Mouse (Mus musculus) bone marrow macrophage, adult 2 months (primary cell): Measurements from ENCODE around the gene Gemin4.

Experiments used
- CTCF ChIP-seq: IDR thresholded peaks from 2 replicates; pipeline ENCODE4 v1.5.1; 2012; ENCODE audit warnings: low read depth, mild to moderate bottlenecking, low read length, moderate library complexity
- POLR2A ChIP-seq: IDR thresholded peaks from 2 replicates; pipeline ENCODE4 v1.6.1; 2012; ENCODE audit warnings: mild to moderate bottlenecking, low read depth, low read length, borderline replicate concordance

DNA sequence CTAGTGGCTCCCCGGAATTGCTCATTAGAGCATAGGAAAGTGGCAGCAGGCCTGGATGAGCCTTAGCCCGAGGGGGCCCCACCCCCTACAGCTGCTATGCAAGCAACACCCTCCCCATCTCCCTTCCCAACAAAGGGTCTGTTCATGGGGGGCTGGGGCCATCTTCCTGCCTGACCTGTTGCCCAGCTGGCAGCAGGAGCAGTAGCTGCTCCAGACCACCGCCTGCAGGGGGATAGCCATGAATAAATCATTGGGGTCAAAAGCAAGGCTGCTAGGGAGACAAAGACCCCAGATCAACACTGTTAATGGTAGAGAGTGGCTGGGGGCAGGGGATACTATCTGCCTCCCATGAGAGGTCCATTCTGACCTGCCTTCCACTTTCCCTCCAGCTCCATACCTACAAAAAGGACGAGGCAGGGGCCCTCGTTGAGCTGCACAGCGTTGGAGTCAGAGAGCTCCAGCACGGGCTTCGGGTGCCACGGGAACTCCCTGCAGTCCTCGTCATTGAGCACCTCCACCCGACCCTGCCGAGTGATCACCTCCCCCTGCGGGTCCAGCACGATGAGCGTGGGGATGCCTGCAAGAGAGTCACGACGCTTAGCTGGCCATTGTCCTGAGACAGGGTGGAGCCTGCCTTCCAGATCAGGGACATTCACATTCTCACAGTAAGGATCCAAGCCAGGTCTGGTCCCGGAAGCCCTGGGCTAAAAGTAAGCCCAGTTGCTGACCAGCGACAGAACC is 45.3 kb upstream of the Gemin4 start:
- TF ChIP-seq CTCF (no peak), POLR2A (no peak)
